Mouse (Mus musculus) left cerebral cortex, adult 2 months (tissue): Measurements from ENCODE around the gene Olfr96. TPM values are rescaled to one million over a fixed set of nuclear protein-coding genes. Genes with fewer than 3 reads are reported as not detected.

Experiments
- DNase-seq, 2 experiments: peaks; one replicate each; pipeline ENCODE4 v3.0.0; 2021 to 2022; ENCODE audit warnings: low spot score in 2 of 2, mixed read lengths in 1 of 2; ENCODE audit errors: extremely low spot score in 1 of 2
- H3K27ac ChIP-seq: fragments of 200-600 bp; 2 replicates; pipeline ENCODE4 v1.8.1; 2022
- H3K4me3 ChIP-seq: fragments of 200-600 bp; 2 replicates; pipeline ENCODE4 v1.8.1; 2022
- CTCF ChIP-seq: fragments of 200-600 bp; IDR thresholded peaks from 2 replicates; pipeline ENCODE4 v1.8.1; 2022; ENCODE audit warnings: antibody characterized with exemption, mild to moderate bottlenecking, moderate library complexity
- intact Hi-C: fragments of 180-260 bp; cut with DNase I; formaldehyde crosslinking; loops from one replicate; pipeline ENCODE4 v1.15.1; 2025
- long read RNA-seq, 2 experiments: library from polyadenylated mRNA; stranded (forward); transcript quantifications; one replicate each; pipeline ENCODE4 v2.0.0; 2021; ENCODE audit warnings: borderline mapping rate in 2 of 2
- total RNA-seq, 2 experiments: library from RNA; stranded (reverse); gene quantifications; 2 replicates each; pipeline ENCODE4 v1.2.3; 2021

Gene Olfr96
- not detected for total RNA-seq
- long read RNA-seq, experiment 1, result 0 reads
- long read RNA-seq, experiment 2, result 0 reads

GRCm38 (mm10) chr17:37219846-37220245, at the start of gene Olfr96:
Gene Olfr96 (plus strand): TSS chr17:37220146.
- no peak within 1 kb of the TSS for H3K4me3 ChIP-seq
- DNase-seq, result no peak
- TF ChIP-seq CTCF, result no peak
- H3K27ac ChIP-seq, result no peak within 1 kb of the TSS
- intact Hi-C loops, result no loop called here

GRCm38 (mm10) chr17:37185474-37185873, 34.5 kb upstream of the Olfr96 start:
- no peak overlapping the region for H3K4me3 ChIP-seq
- no peak for TF ChIP-seq CTCF
- DNase-seq, result no peak
- no peak overlapping the region for H3K27ac ChIP-seq
- intact Hi-C loops, result no loop called here

GRCm38 (mm10) chr17:37190711-37191110, 29.2 kb upstream of the Olfr96 start:
- peak in 1 of 2 experiments; percentile 21 for DNase-seq
- no peak overlapping the region for H3K27ac ChIP-seq
- intact Hi-C loops, result no loop called here
- no peak overlapping the region for H3K4me3 ChIP-seq
- no peak for TF ChIP-seq CTCF

GRCm38 (mm10) chr17:37193032-37193431, 26.9 kb upstream of the Olfr96 start:
- no peak overlapping the region for H3K27ac ChIP-seq
- no peak for DNase-seq
- intact Hi-C loops, result no loop called here
- no peak overlapping the region for H3K4me3 ChIP-seq
- no peak for TF ChIP-seq CTCF

GRCm38 (mm10) chr17:37193656-37194055, 26.3 kb upstream of the Olfr96 start, which contains the start of gene Ubd:
Gene Ubd (plus strand): TSS chr17:37193892.
- no peak for DNase-seq
- Histone ChIP-seq H3K27ac (no peak within 1 kb of the TSS), H3K4me3 (no peak within 1 kb of the TSS)
- TF ChIP-seq CTCF, result no peak
- intact Hi-C loops, result loop anchor here (2.0 kb wide), 1 partner anchor 301 kb away; no protein-coding TSS in a partner anchor

- H3K27ac ChIP-seq, result no peak overlapping the region
- TF ChIP-seq CTCF, result no peak
- H3K4me3 ChIP-seq, result no peak overlapping the region
- DNase-seq, result peak in 1 of 2 experiments; percentile 15
- intact Hi-C loops, result loop anchor here (2.0 kb wide), 1 partner anchor 302 kb away; no protein-coding TSS in a partner anchor
Measured at GRCm38 (mm10) chr17:37194782-37195181, 25.2 kb upstream of the Olfr96 start.

GRCm38 (mm10) chr17:37196845-37197724, 22.9 kb upstream of the Olfr96 start:
- H3K4me3 ChIP-seq, result peak overlapping the region; percentile 56
- intact Hi-C loops, result no loop called here
- H3K27ac ChIP-seq, result no peak overlapping the region
- no peak for TF ChIP-seq CTCF
- DNase-seq, result peak; percentile 23 to 59

- intact Hi-C loops, result no loop called here
- DNase-seq, result no peak
- no peak within 1 kb of the TSS for H3K4me3 ChIP-seq
- TF ChIP-seq CTCF, result no peak
- H3K27ac ChIP-seq, result no peak within 1 kb of the TSS
Measured at GRCm38 (mm10) chr17:37200894-37201293, 19.1 kb upstream of the Olfr96 start, which contains the start of gene Olfr94. Gene Olfr94 (minus strand): TSS chr17:37200994.

GRCm38 (mm10) chr17:37203206-37203916, 16.6 kb upstream of the Olfr96 start:
- Histone ChIP-seq H3K4me3 (no peak overlapping the region), H3K27ac (no peak overlapping the region)
- DNase-seq, result peak; percentile 79 to 83
- intact Hi-C loops, result loop anchor here (1.0 kb wide), 2 partner anchors 120 to 311 kb away; no protein-coding TSS in a partner anchor
- no peak; the same call in none of the 2 replicates for TF ChIP-seq CTCF

- DNase-seq, result no peak
- Histone ChIP-seq H3K27ac (no peak overlapping the region), H3K4me3 (no peak overlapping the region)
- intact Hi-C loops, result loop anchor here (1.0 kb wide), 2 partner anchors 121 to 312 kb away; no protein-coding TSS in a partner anchor
- TF ChIP-seq CTCF, result no peak
Measured at GRCm38 (mm10) chr17:37203917-37204236, 16.1 kb upstream of the Olfr96 start.

GRCm38 (mm10) chr17:37210884-37211768, 8.8 kb upstream of the Olfr96 start:
- peak overlapping the region; percentile 32 for H3K4me3 ChIP-seq
- DNase-seq, result peak; percentile 18 to 22
- no peak overlapping the region for H3K27ac ChIP-seq
- intact Hi-C loops, result no loop called here
- TF ChIP-seq CTCF, result no peak; the same call in 1 of the 2 replicates
